Mouse (Mus musculus) fibroblast of lung, adult 2 months (primary cell): Measurements from ENCODE around the gene Zfp874b.
"Not testable (repeated sequence)": the region's sequence is repeated elsewhere in the genome, so short reads cannot be mapped to it uniquely, and the experiment has no call there.

Experiments
- DNase-seq: peaks from one replicate; pipeline ENCODE4 v3.0.0-alpha.2; 2011; ENCODE audit warnings: low read depth

The Zfp874b gene

DNA sequence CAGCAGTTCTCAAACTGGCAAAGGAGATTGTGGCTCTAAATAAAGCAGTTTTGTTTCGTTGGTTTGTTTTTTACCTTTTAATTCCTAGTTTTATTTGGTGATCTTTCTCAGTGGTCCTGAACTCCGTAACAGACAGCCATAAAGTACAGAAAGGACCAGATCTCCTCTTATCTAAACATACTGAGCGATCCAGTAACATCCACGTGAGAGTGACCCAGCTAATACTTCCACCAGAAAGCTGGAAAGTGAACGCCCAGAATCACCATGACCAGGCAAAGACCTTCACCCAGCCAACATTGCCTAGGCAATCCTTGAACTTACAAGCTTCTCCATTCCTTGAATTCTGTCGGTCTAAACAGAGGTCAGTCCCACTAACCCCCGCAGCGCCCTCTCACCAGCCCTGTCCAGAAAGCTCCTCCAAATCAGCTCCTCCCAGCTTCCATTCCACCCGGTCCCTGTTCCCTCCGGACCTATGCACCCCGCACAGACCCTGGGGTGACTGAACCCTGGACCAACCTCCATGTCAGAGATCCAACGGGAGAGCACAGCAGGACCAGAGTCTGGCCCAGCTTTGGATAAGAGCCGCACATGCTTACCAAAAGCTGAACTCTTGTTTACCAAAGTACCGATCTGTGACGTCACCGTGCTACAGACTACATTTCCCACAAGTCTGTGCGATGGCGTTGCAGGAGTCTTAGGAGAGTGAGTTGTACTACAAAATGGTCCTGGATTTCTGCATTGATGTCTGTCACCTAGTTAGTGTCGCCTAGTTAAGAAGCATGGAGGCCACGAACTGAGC lies at the start of gene Zfp874b:
Zfp874b (minus strand) TSS at position 634 of the 799 bp plus-strand sequence.
- peak; percentile 89 for DNase-seq

DNA sequence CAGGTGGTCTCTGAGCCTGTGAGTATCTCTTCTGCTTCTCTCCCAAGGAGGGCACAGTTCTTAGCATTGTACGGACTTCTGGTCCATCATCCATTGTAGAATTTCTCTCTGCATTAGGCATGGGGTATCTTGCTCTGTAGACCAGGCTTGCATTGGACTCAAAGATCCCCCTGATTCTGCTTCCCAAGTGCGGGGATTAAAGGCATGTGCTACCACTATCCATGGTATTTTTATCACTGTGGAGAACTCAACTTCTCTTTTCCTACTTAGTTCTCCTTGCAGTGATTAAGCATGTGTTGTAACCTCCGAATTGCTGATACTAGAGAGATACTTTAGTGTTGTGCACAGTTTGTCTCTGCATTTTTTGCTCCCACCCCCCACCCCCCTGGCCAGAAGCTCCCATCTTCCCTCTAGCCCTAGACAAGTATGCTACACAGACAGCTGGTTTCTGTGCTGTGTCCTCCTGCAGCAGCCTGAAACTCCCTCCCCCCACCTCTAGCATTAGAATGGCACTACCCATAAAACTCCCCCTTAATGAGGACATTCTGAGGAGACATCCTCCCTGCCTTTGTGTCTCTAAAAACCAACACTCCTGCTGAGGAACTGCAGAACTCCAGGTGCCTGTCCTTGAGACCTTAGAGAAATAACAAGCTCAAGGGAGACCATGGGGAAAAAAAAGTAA lies 43.1 kb upstream of the Zfp874b start:
- no peak for DNase-seq

DNA sequence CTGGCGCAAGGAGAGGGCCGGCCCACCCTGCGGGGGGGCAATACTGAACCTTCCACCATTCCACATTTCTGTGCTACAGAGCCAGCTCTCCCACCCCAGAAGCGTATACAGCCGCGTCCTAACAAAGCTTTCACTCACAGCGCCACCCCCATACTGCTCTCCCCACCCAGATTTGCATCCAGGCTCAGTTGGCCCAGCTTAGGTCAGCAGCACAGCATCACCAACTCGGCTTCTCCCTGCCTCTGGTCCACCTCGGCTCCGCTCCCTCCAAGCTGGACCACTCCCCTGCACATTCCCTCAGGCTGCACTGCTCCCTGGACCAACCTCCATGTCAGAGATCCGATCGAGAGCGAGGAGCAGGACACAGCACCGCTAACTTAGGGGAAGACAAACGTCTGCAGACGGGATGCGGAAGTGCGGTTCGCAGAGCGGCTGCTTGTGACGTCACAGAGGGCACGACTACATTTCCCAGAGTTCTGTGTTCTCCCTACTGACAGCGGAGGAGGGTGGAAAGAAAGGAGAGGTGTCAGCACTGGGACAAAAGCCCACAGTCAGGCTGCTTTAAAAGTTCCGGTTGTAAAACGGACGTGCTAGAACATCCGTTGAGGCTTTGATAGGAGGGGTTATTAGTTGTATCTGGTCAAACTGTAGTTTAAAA lies 41.8 kb upstream of the Zfp874b start, which contains the start of the genes Gm26965 and Zfp87:
Gm26965 (minus strand) TSS at position 399 of the 658 bp plus-strand sequence.
Zfp87 (minus strand) TSS at position 425 of the 658 bp plus-strand sequence.
- peak; percentile 90 for DNase-seq

DNA sequence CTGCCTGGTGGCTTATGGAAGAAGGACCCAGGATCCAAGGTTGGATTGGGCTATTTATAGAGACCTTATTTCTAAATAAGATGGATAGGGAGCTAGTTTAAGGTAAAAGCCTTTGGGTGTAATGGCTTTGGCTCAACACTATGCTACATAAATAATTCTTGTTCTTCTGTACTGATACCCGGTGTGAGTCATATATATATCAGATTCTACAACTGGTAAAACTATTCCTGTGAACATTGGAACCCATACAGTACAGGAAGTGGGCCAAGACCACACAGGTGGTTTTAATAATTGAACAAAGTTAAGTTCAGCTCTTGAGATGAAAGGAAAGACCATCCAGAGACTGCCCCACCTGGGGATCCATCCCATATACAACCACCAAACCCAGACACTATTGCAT lies 16.9 kb upstream of the Zfp874b start:
- DNase-seq, result no peak

DNA sequence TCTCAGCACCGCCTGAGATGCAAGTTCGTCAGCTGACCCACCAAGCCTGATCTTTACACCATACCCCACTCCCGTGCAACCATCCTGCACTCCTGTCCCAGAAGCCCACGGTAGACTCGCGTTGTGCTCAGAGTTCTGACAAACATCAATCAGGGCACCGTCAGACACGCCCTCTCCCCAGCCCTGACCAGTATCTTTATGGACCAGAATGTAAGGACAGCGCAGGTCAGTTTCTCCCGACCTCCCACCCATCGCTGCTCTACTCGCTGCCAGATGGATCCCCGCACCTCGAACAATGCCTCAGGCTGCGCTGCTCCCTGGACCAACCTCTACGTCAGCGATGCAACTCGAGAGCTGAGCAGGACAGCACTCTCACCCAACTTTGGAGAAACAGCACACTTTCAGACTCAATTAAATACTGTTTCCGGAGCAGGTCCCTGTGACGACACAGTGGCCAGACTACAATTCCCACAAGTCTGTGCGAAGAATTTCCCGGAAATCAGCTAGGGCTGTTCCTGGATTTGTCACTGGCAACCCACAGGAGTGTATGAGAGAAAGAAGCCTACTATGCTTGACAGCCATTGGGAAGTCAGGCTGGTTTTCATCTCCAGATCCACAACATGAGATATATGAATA lies 16.1 kb upstream of the Zfp874b start, which contains the start of gene Zfp58:
Zfp58 (minus strand) TSS at position 472 of the 636 bp plus-strand sequence.
- DNase-seq, result peak; percentile 82

DNA sequence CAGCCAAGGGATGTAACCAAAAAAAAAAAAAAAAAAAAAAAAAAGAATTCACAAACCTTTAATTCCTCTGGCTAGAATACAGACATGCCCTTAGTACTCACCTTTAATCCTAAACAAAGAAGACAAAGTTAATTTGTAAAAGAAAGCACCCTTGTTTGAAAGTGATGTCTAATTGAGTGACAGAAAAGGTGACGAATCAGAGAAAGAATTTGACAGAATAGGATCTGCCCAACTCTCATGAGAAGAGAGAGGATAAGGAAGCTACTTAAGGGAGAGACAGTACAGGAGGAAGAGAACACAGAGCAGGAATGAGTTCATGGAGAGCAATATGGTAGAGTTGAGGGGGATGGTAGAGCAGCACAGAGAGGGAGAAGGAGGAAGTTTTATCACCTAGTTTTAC lies 11.6 kb upstream of the Zfp874b start:
- no peak for DNase-seq

DNA sequence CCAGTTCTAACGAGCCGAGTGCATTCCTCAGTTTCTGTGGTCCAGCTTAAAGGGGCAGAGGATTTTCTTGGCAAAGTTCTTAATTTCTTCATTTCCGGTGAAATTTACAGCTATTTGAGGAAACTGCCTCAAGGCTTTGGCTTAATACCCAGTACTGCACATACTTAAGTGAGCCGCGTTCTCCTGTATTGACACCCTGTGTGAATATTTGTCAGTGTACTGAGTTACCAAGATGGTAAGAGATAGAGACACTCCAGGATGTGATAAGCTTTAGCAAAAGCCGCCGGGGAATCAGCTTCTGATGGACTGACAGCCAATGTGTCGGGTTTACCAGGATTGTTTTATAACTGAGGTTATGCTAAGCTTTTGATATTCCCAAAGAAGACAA lies 360 bp upstream of the Zfp874b start:
- DNase-seq, result no peak

DNA sequence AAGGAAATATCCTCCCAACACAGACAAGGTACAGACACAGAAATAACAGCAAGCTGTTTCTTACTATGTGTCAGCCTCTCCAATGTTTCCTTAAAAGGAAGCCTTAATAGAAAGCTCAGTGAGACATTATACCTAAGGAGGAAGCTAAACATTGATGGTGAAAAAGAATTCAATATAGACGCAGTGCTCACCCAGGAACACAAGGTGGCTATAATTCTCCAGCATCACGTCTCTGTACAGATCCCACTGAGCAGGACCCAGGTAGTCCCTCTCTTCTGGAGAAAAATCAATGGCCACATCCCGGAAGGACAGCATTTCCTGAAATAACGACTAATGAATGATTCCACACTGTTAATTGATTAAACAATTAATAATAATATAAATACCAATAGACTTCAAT lies 2.5 kb downstream of the Zfp874b start:
- DNase-seq, result no peak

DNA sequence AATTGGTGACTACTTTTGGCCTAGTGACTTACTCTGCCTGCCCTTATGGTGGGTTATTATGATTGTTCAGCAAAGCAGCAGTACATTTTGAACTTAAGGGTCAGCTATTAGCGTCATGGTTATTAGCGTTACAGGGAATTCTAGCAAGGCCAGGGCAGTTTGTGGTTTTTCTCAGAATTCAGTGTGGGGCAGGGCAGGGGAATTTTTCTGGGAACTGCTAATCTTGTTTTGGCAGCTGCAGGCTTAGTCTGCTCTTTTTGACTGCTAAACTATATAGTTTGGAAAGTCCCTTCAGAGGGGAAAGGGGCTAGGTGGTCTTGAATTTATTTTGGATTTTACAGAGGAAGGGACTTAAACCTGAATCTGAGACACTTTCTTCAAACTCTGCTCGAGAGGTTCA lies 14.8 kb downstream of the Zfp874b start:
- no peak for DNase-seq

DNA sequence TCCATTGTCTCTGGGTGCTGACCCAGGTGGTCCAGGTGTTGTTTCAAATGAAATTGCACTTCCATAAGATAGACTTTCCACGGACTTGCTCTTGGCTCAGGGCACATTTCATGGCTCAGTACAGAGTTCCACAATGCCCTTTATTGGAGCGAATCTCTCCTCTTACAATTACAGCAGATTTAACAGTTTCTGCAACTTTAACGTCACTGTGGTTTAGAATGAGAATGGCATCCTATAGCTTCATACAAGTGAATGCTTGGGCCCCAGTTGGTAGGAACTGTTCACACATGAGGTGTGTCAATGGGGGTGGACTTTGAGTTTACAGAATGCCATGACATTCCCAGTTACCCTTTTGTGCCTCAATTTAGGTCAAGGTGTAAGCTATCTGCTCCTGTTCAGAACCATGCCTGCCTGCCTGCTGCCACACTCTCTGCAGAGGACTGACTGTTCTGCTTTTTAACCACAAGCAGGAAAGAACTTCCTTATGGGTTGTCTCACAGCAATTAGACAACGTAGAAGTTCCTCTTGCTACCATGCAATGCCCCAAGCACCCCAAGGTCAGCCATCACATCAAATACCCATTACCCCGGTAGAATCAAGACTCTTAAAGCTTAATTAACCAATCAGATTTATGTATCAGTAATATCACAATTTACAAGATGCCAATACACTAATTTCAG lies 20.4 kb downstream of the Zfp874b start:
- DNase-seq, result not testable (repeated sequence)

DNA sequence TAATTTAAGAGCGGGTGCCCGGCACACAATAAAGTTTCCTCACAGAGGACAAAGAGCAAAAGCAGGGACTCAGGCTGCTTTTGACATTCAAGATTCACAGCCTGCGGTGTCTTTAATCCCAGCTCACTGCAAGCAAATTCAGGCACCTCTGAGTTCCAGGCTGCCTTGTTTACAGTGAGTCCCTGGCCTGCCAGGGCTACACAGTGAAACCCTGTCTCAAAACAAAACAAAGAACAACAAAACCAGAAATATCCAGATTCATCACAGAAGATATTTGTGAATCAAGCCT lies 32.1 kb downstream of the Zfp874b start:
- no peak for DNase-seq

DNA sequence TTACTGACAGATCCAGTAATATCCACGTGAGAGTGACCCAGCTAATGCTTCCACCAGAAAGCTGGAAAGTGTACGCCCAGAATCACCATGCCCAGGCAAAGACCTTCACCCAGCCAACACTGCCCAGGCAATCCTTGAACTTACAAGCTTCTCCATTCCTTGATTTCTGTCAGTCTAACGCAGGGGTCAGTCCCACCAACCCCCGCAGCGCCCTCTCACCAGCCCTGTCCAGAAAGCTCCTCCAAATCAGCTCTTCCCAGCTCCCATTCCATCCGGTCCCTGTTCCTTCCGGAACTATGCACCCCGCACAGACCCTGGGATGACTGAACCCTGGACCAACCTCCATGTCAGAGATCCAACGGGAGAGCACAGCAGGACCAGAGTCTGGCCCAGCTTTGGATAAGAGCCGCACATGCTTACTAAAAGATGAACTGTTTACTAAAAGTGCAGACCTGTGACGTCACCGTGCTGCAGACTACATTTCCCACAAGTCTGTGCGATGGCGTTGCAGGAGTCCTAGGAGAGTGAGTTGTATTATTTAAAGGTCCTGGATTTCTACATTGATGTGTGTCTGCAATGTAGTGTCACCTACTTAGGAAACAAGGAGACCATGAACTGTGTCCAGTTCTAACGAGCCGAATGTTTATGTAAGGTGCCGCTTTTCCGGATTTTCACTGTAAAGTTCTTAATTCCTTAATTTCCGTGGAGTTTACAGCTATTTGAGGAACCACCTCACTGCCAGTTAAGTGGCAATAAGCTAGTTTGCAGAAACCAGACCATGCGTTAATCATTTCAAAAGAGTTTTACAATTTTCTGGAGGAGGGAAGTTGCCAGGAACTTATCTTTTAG lies 32.7 kb downstream of the Zfp874b start, which contains the start of gene Zfp874a:
Zfp874a (minus strand) TSS at position 453 of the 849 bp plus-strand sequence.
- DNase-seq, result peak; percentile 89

DNA sequence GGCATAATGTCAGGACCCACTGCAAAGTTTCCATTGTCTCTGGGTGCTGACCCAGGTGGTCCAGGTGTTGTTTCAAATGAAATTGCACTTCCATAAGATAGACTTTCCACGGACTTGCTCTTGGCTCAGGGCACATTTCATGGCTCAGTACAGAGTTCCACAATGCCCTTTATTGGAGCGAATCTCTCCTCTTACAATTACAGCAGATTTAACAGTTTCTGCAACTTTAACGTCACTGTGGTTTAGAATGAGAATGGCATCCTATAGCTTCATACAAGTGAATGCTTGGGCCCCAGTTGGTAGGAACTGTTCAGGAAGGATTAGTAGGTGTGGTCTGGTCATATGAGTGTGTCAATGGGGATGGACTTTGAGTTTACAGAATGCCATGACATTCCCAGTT lies 47.0 kb downstream of the Zfp874b start:
- DNase-seq, result not testable (repeated sequence)

DNA sequence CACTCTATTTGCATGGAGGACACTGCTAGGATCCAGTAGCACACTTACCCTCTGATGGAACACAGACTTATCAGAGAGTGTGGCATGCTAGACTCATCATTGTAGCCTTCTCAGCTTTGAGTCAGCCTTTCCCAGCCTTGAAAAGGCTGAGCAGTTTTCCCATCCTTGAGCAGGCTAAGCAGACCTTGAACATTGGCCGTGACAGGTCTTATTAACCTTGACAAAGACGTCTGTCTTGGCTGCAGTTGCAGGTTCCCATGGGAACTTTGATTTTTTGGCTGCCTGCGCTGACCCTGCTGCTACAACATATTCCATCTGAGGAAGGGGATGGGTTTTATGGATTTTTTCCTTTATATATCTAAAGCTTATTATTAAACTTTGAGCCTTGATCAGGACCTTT lies 55.9 kb downstream of the Zfp874b start:
- no peak for DNase-seq

DNA sequence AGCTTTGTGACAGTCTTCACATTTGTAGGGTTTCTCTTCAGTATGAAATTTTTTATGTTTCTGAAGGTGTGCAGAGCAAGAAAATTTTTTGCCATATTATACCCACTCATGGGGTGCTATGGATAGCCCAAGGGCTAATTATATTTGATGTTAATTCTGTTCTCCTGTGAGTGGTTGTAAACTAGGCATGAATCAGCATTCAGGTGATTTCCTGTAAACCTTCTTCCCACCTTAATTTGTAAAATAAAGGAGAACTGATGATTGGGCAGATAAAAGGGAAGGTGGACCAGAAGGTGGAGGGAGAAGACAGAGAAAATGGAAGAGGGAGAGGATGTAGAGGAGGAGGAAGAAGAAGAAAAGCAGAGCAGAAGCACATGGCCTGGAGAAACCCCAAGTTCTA lies 58.4 kb downstream of the Zfp874b start:
- DNase-seq, result not testable (repeated sequence)

DNA sequence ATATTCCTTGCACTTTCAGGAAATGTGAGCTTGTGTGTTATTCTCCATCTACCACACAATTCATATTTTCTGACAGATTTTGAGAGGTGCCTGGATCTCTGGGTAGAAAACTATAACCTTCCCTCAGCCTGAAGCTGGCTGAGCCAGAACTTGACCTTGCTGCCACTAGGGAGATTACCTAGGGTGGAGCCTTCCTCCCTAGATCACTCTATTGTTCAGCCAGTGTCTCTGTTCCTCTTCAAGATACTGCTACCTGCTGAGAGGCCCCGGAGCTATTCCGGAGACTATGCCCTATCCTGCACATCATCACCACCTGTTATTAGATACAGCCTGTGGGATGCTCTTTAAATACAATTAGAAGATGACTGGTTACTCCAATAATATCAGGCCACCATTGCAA lies 61.5 kb downstream of the Zfp874b start:
- DNase-seq, result not testable (repeated sequence)
